Mouse (Mus musculus) thymus, postnatal 10 days (tissue): ENCODE data around the gene Foxs1.

Source experiments
- DNase-seq, 2 experiments: peaks; one replicate each; pipeline ENCODE4 v3.0.0; 2021; ENCODE audit warnings: low spot score in 2 of 2

The Foxs1 gene

GRCm38 (mm10) chr2:152928219-152928987, 4.6 kb downstream of the Foxs1 start:
- no peak for DNase-seq

DNA sequence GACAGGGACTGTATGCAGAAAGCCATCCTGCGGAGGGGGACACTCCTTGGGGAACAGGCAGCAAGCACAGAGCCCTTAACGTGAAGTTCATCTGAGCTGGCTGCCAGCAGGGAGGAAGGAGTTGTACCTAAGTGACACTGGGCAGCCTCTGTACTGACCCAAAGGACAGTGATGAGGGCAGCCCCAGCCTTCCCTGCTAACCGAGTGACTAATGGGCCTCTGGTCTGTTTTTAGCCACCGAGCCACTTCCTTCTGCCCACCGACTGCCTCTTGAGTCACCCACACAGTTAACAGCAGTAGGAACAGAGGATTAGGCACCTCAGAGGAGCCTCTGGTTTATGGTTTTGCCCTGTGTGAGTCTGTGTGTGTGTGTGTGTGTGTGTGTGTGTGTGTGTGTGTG, 5.6 kb downstream of the Foxs1 start:
- no peak for DNase-seq

DNA sequence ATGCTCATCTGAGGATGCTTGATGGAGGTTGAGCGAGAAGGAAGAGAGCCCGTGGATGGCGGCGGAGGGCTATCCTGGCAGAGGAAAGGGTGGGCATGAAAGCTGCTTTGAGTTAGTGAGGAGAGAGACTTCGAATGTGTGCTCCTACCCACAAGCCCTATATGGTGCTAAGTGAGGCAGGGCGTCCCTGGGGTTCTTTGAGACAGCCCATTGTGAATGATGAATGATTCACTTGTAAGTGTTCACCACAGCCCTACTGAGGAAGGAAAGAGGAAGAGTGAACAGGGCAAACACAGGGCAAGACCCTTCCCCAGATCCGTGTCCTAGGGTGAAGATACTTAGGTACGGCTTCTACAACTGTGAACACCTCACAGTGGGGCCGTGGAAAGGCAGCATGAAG, 6.1 kb downstream of the Foxs1 start:
- DNase-seq = no peak

DNA sequence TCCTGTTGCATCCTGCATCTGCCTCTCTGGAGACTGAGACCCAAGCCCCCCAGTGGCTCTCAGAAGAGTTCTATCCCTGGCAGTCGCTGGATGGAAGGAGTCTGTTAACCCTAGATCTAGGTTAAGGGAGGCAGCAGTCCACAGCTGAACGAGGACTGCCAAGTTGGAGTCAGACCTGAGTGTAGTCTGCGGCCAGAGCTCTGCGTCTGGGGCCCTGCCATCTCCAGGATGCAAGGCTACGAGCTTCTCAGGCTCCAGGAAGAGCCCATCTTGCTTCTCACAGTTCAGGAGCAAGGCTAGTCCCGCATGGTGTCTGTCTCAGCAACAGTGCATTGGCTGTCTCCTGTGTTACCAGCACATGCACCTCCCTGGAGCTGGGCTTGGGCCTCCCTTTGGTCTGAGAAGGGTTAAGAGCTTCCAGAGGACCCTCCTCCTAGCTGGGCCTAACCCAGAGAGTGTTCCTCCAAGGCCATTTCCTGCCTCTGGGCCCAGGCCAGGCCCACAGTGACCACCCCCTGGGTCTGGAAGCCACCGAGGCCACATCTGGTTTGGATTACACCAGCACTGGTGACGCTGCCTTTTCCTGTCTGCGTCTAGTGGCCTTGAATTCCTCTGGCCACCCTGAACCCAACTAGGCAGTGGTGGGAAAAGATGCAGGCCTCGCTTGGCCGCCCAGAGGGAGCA, 7.7 kb downstream of the Foxs1 start:
- DNase-seq = no peak

DNA sequence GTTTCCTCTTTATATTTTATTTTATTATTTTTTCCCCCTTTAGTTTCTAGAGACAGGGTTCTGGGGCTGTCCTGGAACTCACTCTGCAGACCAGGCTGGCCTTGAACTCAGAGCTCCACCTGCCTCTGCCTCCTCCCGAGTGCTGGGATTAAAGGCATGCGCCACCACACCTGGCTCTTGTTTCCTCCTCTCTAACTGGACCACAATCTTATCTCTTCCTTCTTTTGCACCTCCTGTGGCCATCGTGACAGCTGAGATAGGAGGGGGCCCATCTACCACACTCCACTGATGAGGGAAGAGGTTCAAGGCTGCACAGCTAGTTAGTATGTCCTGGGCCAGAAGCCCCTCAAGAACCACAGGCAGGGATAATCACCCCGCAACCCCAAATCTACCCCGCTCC, 8.5 kb downstream of the Foxs1 start:
- no peak for DNase-seq

GRCm38 (mm10) chr2:152924128-152924527, 8.9 kb downstream of the Foxs1 start:
- DNase-seq = no peak

GRCm38 (mm10) chr2:152923621-152924020, 9.4 kb downstream of the Foxs1 start:
- DNase-seq = no peak

DNA sequence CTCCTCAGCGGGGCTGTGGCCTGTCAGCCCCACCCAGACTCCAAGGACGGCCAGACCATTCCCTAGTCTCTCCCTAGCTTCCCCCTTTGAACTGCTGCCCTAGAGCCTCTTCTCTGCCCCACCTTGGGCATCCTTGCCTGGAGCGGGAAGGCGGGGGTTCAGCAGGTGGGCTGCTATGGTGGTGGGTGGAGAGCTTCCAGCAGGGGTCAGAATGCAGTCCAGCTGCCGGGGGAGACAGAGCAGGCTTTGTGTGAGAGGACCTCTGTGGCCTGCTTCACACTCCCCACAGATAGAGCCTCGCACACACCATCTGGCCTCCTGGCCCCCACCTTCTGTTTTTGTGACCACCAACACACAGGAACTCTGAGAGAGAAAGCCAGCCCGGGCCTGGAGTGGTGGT, 10.6 kb downstream of the Foxs1 start:
- DNase-seq = no peak

- DNase-seq = no peak
These were observed 15.3 kb downstream of the Foxs1 start for GRCm38 (mm10) chr2:152917671-152918070.

GRCm38 (mm10) chr2:152916111-152916510, 16.9 kb downstream of the Foxs1 start:
- DNase-seq = no peak

DNA sequence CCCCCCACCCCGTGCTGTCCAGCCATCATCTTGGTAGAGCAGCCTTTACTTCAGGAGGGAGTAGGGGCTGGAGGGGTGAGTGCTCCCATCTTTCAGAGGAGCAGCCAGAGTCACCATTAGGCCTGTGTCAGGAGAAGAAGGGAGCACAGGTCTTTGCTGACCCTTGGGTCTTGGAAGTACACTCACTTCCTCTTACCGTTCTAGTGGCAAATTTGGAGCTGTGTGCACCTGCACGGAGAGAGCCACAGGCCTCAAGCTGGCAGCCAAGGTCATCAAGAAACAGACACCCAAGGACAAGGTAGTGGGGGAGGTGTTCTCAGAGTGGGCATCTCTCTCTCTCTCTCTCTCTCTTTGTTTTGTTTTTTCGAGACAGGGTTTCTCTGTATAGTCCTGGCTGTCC, 17.6 kb downstream of the Foxs1 start:
- DNase-seq = no peak

- DNase-seq = peak; percentile 53 to 81
These were observed 18.5 kb downstream of the Foxs1 start for GRCm38 (mm10) chr2:152914310-152915120.

DNA sequence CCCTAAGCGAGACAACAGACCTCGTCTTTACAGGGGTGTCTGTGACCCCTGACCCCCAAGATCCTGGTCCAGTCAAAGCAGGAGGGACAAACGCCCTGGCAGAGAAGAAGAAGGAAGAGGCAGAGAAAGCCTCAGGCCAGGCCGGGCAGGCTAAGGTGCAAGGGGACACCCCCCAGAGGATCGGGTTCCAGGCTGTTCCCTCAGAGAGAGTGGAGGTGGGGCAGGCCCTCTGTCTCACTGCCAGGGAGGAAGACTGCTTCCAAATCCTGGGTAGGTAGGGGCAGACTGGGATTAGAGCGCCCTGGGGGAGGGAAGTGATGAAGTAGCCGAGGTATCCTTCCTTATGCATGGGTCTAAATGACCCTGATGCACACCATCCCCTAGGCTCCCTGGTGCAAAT, 19.5 kb downstream of the Foxs1 start:
- no peak for DNase-seq

GRCm38 (mm10) chr2:152911432-152911831, 21.6 kb downstream of the Foxs1 start:
- DNase-seq = no peak

DNA sequence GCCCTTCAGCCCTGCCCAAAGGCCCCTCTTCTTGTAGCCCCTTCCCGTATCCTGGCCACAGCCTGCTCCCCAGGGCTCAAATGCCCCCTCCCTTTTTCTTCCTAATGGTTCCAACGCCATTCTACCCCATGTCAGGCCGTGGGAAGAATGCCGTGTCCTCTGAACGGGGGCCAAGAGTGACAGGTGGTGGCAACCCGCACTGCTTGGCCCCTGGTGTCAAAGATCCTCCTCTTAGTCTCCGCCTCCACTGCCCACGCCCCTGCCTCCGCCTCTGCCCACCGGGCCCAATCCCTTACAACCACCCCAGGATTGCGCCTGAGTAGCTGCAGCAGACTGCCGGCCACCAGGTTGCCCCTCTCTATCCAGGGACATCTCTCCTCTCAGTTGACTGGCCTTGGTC, 22.0 kb downstream of the Foxs1 start, which contains the start of gene Mylk2:
Mylk2 (plus strand) TSS at position 322 of the 400 bp plus-strand sequence.
- no peak for DNase-seq

GRCm38 (mm10) chr2:152909848-152910247, 23.2 kb downstream of the Foxs1 start:
- no peak for DNase-seq

GRCm38 (mm10) chr2:152907114-152907943, 25.7 kb downstream of the Foxs1 start:
- DNase-seq = no peak

- DNase-seq = no peak
These were observed 26.6 kb downstream of the Foxs1 start for GRCm38 (mm10) chr2:152906274-152907037.

DNA sequence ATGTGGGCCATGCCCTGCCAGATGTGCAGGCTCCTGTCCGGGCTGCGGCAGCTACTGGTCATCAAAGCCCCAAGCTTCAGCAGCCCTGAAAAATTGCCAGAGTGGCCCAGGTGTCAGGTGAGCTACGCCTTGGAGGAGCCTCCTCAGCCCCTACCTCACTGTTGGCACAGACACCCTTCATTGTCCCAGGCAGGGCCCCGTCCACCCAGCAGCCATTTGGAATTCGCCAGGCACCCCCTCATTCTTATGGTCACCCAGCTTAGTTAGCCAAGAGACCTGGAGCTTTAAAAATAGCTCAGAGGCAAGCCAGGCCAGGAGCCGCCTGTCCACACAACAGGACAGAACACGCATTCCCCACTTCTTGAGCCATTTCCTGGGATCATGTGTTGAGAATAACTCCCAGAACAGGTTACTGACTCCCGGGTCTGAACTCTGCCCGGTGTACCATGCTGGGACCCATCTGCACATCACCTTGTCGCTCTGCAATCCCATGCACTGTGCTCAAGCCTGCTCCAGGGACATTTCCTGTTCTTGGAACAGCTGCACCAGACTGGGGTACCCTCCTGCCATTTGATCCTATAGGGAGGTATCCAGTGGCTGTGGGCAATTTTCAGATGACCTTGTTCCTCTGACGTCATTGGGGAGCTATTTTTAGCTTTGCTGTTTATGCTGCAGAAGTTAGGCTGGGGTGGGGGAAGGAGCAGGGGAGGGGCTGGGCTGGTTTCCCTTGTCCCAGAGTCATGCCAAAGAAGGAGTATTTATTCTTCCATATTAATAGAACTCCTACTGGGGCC, 27.8 kb downstream of the Foxs1 start:
- no peak for DNase-seq

DNA sequence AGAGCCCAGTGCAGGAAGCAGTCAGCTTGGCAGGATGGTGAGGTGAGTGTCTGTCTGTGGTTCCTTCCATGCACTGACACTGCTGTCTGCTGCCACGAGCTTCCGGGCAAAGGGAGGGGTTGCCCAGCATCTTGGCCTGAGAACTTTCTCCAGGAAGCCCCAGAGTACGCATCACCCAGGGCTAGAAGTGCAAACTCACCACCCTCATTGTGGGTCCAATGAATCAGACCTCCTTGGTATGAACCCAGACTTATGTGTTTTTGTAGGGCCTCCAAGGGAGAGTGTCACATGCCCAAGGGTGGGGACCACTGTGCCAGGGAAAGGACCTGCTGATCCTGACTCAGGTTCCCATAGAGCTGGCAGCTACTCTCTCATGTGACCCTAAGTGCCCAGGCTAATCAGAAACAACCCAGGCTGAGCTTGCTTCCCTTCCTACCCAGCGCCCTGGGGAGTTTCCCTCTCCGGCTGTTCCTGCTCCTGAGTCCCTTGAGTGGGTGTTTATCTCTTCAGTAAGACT, 28.8 kb downstream of the Foxs1 start:
- DNase-seq = no peak
